Mouse (Mus musculus): ENCODE results near the gene Gm3755. TPM values are rescaled to one million over a fixed set of nuclear protein-coding genes. Genes with fewer than 3 reads are reported as not detected.
"Not testable (repeated sequence)": the region's sequence is repeated elsewhere in the genome, so short reads cannot be mapped to it uniquely, and the experiment has no call there.

Gm3755 gene
- total RNA-seq (2021), result not detected

DNA sequence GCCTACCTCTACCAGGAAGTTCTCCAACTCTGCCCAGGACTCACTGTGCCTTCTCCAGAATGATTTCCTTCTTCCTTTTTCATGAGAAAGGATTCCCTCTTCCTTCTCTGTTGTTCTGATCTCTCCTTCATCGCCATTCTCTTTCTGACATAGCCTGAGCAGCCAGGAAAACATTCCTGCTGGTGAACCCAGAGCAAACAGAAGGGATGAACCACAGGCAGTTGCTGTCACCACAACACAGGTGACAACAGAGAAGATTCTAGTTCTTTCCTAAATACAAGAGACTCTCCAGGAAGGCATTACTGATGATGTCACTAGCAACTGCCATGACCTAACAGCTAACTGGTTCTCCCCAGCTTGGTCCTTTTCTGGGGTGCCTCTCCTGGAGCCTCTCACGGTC, at the start of gene Gm3755:
Gm3755 (minus strand) TSS at position 101 of the 400 bp plus-strand sequence.
- DNase-seq (ENCODE audit: low spot score in 2 of 2); intact Hi-C loops (cut with DNase I): not testable (repeated sequence)

DNA sequence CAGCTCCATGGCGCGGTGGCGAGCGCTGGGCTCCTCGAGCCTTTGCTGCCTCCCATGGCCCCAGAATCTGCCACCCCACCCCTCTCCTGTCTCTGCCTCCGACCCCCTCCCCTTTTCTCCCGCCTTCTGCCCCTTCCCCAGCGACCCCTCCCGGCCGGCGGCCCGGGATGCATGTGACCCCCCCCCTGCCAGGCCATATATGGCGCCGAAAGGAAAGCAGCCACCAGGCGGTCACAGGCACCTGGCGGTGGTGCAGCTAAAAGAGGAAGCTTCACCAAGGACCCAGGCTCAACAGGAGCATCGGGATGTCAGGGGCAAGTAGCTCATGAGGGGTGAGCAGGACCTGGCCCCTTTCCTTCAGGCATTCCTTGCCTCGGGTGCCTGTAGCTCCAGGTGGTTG, 38.0 kb upstream of the Gm3755 start:
- DNase-seq (ENCODE audit: low spot score in 2 of 2); intact Hi-C loops (cut with DNase I): not testable (repeated sequence)

DNA sequence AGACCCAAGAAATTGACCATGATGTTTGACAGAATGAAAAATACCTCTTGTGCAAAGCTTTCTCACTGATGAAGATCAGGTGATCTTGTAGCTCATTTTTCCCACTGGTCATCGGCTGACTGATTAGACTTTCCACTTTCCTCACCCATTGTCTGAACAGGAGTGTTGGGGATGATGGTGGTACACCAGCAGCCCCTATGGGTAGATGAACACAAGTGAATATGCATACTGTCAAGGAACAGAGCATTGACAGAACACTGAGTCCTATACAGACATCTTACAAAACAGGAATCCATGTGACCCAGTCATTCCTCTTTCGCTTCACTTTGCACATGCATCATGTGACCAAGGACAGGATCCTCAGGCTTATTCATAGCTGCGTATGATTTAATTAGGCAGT, 32.9 kb upstream of the Gm3755 start, which contains the start of gene Gm3752:
Gm3752 (minus strand) TSS at position 101 of the 400 bp plus-strand sequence.
- intact Hi-C loops (cut with DNase I); DNase-seq (ENCODE audit: low spot score in 2 of 2): not testable (repeated sequence)

DNA sequence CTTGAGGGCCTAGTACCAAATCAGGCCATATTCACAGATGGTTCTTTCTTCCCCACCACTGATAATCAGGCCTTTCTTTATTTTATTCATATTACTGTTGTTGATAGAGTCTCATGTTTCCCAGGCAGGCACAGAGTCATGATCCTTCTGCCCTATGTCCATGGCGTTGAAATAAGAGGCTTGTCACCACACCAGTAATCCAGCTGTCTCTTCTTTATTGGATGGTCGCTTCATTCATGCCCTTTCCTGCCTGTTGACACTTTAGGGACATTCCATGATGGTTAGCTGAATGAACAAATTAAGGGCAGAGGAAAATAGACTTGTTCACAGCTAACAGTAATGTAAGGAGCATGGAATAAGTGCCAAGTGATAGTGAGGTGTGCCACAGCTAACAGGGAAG, 28.2 kb downstream of the Gm3755 start:
- intact Hi-C loops (cut with DNase I); DNase-seq (ENCODE audit: low spot score in 2 of 2): not testable (repeated sequence)

Other genes starting within 250 kb of the Gm3755 start
- gene Gm3727, start 186.2 kb downstream of the Gm3755 start, total RNA-seq (2021), result not detected
- gene Gm3739, start 135.9 kb downstream of the Gm3755 start, total RNA-seq (2021), result under 1 TPM; 0.44 to 0.64 TPM
- gene Gm5797, start 118.5 kb downstream of the Gm3755 start, total RNA-seq (2021), result not detected
- not detected for gene Gm8374, start 85.8 kb downstream of the Gm3755 start, total RNA-seq (2021)
- gene Gm3752, start 32.8 kb upstream of the Gm3755 start, total RNA-seq (2021), result under 1 TPM in 1 of 2 experiments, not detected in 1; 0.53 TPM
- gene Gm3558, start 117.6 kb upstream of the Gm3755 start, total RNA-seq (2021), result 1 to 10 TPM; 4.8 to 6.4 TPM
- gene Gm10338, start 144.7 kb upstream of the Gm3755 start, total RNA-seq (2021), result not detected
- not detected for gene Gm10128, start 193.1 kb upstream of the Gm3755 start, total RNA-seq (2021)

All from left cerebral cortex, postnatal 25 days (tissue).